Mouse (Mus musculus) embryonic facial prominence, embryonic 14.5 days (tissue): ENCODE data around the gene Bmpr1b. TPM values are rescaled to one million over a fixed set of nuclear protein-coding genes. Genes with fewer than 3 reads are reported as not detected.

Source experiments
- ATAC-seq: fragments of 200-750 bp; cut with Nextera tagmentation; 2 replicates; pipeline ENCODE4 v1.8.0; 2017; ENCODE audit warnings: low read depth, moderate number of reproducible peaks, moderate TSS enrichment
- DNase-seq: peaks from one replicate; pipeline ENCODE4 v3.0.0-alpha.2; 2015; ENCODE audit warnings: low spot score
- H3K27ac ChIP-seq: fragments of 300-500 bp; sonication (generic); replicated peaks from 2 replicates; pipeline ENCODE4 v1.5.1; 2014; ENCODE audit warnings: low read depth, mild to moderate bottlenecking, low read length, moderate library complexity
- H3K27me3 ChIP-seq: fragments of 300-500 bp; sonication (generic); replicated peaks from 2 replicates; pipeline ENCODE4 v1.6.1; 2014; ENCODE audit warnings: low read length; ENCODE audit not compliant: control insufficient read depth, insufficient read depth
- H3K36me3 ChIP-seq: fragments of 300-500 bp; sonication (generic); 2 replicates; pipeline ENCODE4 v1.6.1; 2014; ENCODE audit warnings: low read length, mixed read lengths; ENCODE audit not compliant: control insufficient read depth, insufficient read depth
- H3K4me1 ChIP-seq: fragments of 300-500 bp; sonication (generic); 2 replicates; pipeline ENCODE4 v1.6.1; 2014; ENCODE audit warnings: antibody characterized with exemption, low read length; ENCODE audit not compliant: control insufficient read depth, insufficient read depth
- H3K4me2 ChIP-seq: fragments of 300-500 bp; sonication (generic); 2 replicates; pipeline ENCODE4 v1.6.1; 2014; ENCODE audit warnings: low read depth, mild to moderate bottlenecking, low read length, moderate library complexity, mixed read lengths
- H3K4me3 ChIP-seq: fragments of 300-500 bp; sonication (generic); 2 replicates; pipeline ENCODE4 v1.5.1; 2014; ENCODE audit warnings: low read depth, mild to moderate bottlenecking, low read length
- H3K9ac ChIP-seq: fragments of 300-500 bp; sonication (generic); 2 replicates; pipeline ENCODE4 v1.6.1; 2014; ENCODE audit warnings: low read depth, mild to moderate bottlenecking, low read length, moderate library complexity, mixed read lengths
- H3K9me3 ChIP-seq: fragments of 300-500 bp; sonication (generic); 2 replicates; pipeline ENCODE4 v1.6.1; 2016; ENCODE audit warnings: low read length; ENCODE audit not compliant: control insufficient read depth
- WGBS: fragments of 180-500 bp; shearing (Covaris S2); extraction: QIAGEN DNeasy Blood & Tissue Kit; methylation state at CpG from one replicate; pipeline ENCODE4 v1.1.7; 2014; 5-methylcytosine and 5-hydroxymethylcytosine counted together
- polyA plus RNA-seq: library from polyadenylated mRNA; unstranded; fragments of >200 nt; fragmentation: Nextera tagmentation; extraction: Ambion mirVana; gene quantifications from 2 replicates; pipeline ENCODE4 v1.2.1, GENCODE M21; 2014

The Bmpr1b gene
- polyA plus RNA-seq, 1 experiment from 2014 or later, result 7.1 TPM

GRCm38 (mm10) chr3:142103622-142104021 is 65.6 kb downstream of the Bmpr1b start:
- Histone ChIP-seq H3K9ac (no peak overlapping the region), H3K4me2 (no peak overlapping the region), H3K27me3 (no peaks in the 10 kb centered on the region), H3K4me3 (no peak overlapping the region), H3K36me3 (no peaks in the 10 kb centered on the region), H3K4me1 (peaks cover 5% of the 10 kb centered on the region; the same call in 1 of the 2 replicates), H3K27ac (no peak overlapping the region), H3K9me3 (0 out of 2 replicates have a peak, but pooled peaks cover 5% of the 10 kb centered on the region)
- no peak for DNase-seq
- 57% methylated on average over 4 of the region's 4 CpGs for WGBS
- ATAC-seq, result no peak

GRCm38 (mm10) chr3:142099151-142099550 is 70.1 kb downstream of the Bmpr1b start:
- ATAC-seq, result peak; percentile 76; the same call in 1 of the 2 replicates
- Histone ChIP-seq H3K4me2 (no peak overlapping the region), H3K27me3 (no peaks in the 10 kb centered on the region), H3K9me3 (0 out of 2 replicates have a peak, but pooled peaks cover 5% of the 10 kb centered on the region), H3K9ac (no peak overlapping the region), H3K36me3 (no peaks in the 10 kb centered on the region), H3K27ac (no peak overlapping the region), H3K4me1 (peaks cover 5% of the 10 kb centered on the region; the same call in 1 of the 2 replicates), H3K4me3 (no peak overlapping the region)
- WGBS, result 13% methylated on average over 2 of the region's 2 CpGs
- peak; percentile 65 for DNase-seq

- Histone ChIP-seq H3K4me2 (no peak overlapping the region), H3K27me3 (no peaks in the 10 kb centered on the region), H3K4me1 (peaks cover 7% of the 10 kb centered on the region), H3K27ac (no peak overlapping the region), H3K36me3 (no peaks in the 10 kb centered on the region), H3K9ac (no peak overlapping the region), H3K9me3 (no peaks in the 10 kb centered on the region), H3K4me3 (no peak overlapping the region)
- no peak for ATAC-seq
- 37% methylated on average over 4 of the region's 4 CpGs for WGBS
- DNase-seq, result no peak
Observed at GRCm38 (mm10) chr3:142094049-142094448, 75.2 kb downstream of the Bmpr1b start.

- Histone ChIP-seq H3K27me3 (no peaks in the 10 kb centered on the region), H3K27ac (no peak overlapping the region), H3K4me1 (peaks cover 10% of the 10 kb centered on the region), H3K9ac (no peak overlapping the region), H3K9me3 (no peaks in the 10 kb centered on the region), H3K4me2 (no peak overlapping the region), H3K4me3 (no peak overlapping the region), H3K36me3 (no peaks in the 10 kb centered on the region)
- no peak for DNase-seq
- ATAC-seq, result no peak
- WGBS, result 86% methylated on average over 4 of the region's 4 CpGs
Observed at GRCm38 (mm10) chr3:142089684-142090083, 79.5 kb downstream of the Bmpr1b start.

GRCm38 (mm10) chr3:142085938-142086337 is 83.3 kb downstream of the Bmpr1b start:
- whole genome bisulfite sequencing, result 47% methylated on average over 3 of the region's 3 CpGs
- no peaks in the 10 kb centered on the region for H3K36me3 ChIP-seq

GRCm38 (mm10) chr3:142084091-142084490 is 85.1 kb downstream of the Bmpr1b start:
- no peak for DNase-seq
- Histone ChIP-seq H3K4me3 (no peak overlapping the region), H3K27me3 (no peaks in the 10 kb centered on the region), H3K4me1 (peaks cover 5% of the 10 kb centered on the region), H3K36me3 (no peaks in the 10 kb centered on the region), H3K4me2 (no peak overlapping the region), H3K9ac (no peak overlapping the region), H3K9me3 (no peaks in the 10 kb centered on the region), H3K27ac (no peak overlapping the region)
- WGBS, result 12% methylated on average over 1 of the region's 1 CpGs
- ATAC-seq, result no peak

More at GRCm38 (mm10) chr3:142085938-142086337, 83.3 kb downstream of the Bmpr1b start:
- no peaks in the 10 kb centered on the region for H3K27me3 ChIP-seq
- no peak overlapping the region for H3K9ac ChIP-seq
- H3K27ac ChIP-seq, result no peak overlapping the region
- H3K4me3 ChIP-seq, result no peak overlapping the region
- no peaks in the 10 kb centered on the region for H3K9me3 ChIP-seq
- peaks cover 5% of the 10 kb centered on the region for H3K4me1 ChIP-seq
- H3K4me2 ChIP-seq, result no peak overlapping the region
- DNase-seq (no peak), ATAC-seq (no peak)

- Histone ChIP-seq H3K27ac (no peak overlapping the region), H3K4me3 (no peak overlapping the region), H3K27me3 (no peaks in the 10 kb centered on the region), H3K9me3 (no peaks in the 10 kb centered on the region), H3K4me1 (no peaks in the 10 kb centered on the region), H3K36me3 (no peaks in the 10 kb centered on the region), H3K9ac (no peak overlapping the region), H3K4me2 (no peak overlapping the region)
- DNase-seq, result no peak
- no peak for ATAC-seq
- 69% methylated on average over 3 of the region's 3 CpGs for WGBS
Observed at GRCm38 (mm10) chr3:142077723-142078302, 91.4 kb downstream of the Bmpr1b start.

- no peak overlapping the region for H3K9ac ChIP-seq
- no peak overlapping the region for H3K4me2 ChIP-seq
- peak; percentile 75 for DNase-seq
- H3K27me3 ChIP-seq, result no peaks in the 10 kb centered on the region
- H3K9me3 ChIP-seq, result no peaks in the 10 kb centered on the region
- ATAC-seq, result no peak
- H3K4me3 ChIP-seq, result no peak overlapping the region
- WGBS, result 68% methylated on average over 5 of the region's 5 CpGs
- H3K36me3 ChIP-seq, result no peaks in the 10 kb centered on the region
- H3K4me1 ChIP-seq, result peaks cover 4% of the 10 kb centered on the region; the same call in 1 of the 2 replicates
- no peak overlapping the region for H3K27ac ChIP-seq
Observed at GRCm38 (mm10) chr3:142071601-142072000, 97.6 kb downstream of the Bmpr1b start.

GRCm38 (mm10) chr3:142066792-142067346 is 102.4 kb downstream of the Bmpr1b start:
- no peaks in the 10 kb centered on the region for H3K27me3 ChIP-seq
- no peak overlapping the region for H3K4me2 ChIP-seq
- WGBS, result 53% methylated on average over 1 of the region's 1 CpGs
- no peak for ATAC-seq
- H3K9me3 ChIP-seq, result no peaks in the 10 kb centered on the region
- DNase-seq, result no peak
- no peak overlapping the region for H3K27ac ChIP-seq
- H3K36me3 ChIP-seq, result no peaks in the 10 kb centered on the region
- H3K4me3 ChIP-seq, result no peak overlapping the region
- peaks cover 8% of the 10 kb centered on the region for H3K4me1 ChIP-seq
- H3K9ac ChIP-seq, result no peak overlapping the region
